Mouse (Mus musculus): ENCODE measurements around the gene Vps72.
"Not testable (repeated sequence)": the region's sequence is repeated elsewhere in the genome, so short reads cannot be mapped to it uniquely, and the experiment has no call there.

Vps72 gene

DNA sequence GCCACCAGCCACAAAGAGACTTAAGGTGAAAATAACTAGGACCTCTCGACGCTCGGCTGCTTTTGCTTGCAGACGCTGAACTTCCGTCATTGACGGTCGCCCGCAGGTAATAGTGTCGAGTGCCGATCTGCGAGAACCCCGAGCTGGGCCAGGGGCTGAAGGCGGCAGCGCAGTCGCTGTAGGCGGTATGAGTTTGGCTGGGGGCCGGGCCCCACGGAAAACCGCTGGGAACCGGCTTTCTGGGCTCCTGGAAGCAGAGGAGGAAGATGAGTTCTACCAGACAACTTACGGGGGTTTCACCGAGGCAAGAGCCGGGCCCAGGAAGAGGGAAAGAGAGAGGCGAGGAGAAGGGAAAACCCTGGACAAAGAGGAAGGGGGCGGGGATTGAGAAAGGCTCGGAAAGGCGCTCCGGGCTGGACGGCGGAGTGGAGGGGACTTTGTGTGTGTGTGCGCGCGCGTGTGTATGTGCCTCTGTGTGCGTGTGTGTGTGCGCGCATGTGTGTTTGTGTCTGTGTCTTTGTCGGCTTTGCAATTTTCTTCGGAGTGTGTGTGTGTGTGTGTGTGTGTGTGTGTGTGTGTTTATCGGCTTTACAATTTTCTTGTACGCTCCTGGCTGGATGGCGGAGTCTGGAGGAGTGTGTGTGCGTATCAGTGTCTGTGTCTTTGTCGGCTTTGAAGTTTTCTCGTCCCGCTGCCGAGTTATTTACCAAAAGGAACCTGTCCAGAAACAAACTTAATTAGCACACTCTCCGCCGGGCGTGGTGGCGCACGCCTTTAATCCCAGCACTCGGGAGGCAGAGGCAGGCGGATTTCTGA lies at the start of gene Vps72:
Gene Vps72, plus strand, starts transcription at position 112 of the 816 bp plus-strand sequence.
- peak; percentile 92 to 98 for DNase-seq (ENCODE audit: inconsistent age in 2 of 2, low spot score in 1 of 2)

DNA sequence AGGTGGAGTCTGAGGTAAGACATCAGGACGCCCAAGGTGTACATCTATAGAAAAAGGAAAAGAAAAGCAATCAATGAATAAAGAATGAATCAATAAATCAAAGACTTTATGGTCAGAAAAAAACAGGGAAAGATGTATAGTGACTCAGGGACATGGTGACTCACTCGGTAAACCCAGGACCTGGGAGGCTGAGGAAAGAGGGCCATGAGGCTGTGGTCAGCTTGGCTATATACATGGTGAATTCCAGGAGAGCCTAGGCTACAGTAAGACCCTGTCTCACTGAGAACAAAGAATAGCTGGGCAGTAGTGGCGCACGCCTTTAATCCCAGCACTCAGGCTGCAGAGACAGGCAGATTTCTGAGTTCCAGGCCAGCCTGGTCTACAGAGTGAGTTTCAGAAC lies 47.1 kb upstream of the Vps72 start:
- no peak for DNase-seq (ENCODE audit: inconsistent age in 2 of 2, low spot score in 1 of 2)

DNA sequence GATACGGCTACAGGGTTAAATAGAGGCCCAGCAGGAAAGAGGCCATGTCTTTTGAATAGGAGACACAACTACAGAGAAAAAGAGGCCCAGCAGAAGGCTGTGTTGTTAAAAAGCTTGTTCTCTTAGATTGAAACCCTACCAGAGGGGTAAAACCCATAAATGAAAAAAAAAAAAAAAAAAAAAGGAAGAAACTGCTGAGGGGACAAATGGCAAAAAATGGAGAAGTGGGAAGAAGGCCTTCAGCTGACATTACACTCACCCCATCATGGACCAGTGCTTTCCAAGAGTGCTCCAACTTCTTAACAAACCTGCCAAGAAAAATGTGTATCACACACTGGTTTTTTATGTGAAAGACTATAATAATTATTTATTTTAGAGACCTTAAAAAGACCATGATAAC lies 45.3 kb upstream of the Vps72 start:
- no peak for DNase-seq (ENCODE audit: inconsistent age in 2 of 2, low spot score in 1 of 2)

DNA sequence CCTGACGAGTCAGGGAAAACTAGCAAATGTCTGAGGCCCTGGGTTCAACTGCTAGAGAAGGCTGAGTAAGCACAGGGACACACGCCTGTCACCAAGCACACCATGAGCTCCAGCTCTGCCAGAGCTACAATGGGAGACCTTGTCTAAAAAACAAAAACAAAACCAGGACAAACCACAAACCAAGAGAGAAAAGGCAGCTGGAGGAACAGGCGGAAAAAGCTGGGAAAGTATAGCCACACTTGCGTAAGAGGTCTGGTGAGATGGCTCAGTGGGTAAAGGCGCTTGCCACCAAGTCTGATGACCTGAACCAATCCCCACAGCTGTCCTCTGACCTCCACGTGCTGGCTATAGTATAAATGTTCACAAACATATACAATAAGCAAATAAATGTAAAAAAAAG lies 44.7 kb upstream of the Vps72 start:
- no peak for DNase-seq (ENCODE audit: inconsistent age in 2 of 2, low spot score in 1 of 2)

DNA sequence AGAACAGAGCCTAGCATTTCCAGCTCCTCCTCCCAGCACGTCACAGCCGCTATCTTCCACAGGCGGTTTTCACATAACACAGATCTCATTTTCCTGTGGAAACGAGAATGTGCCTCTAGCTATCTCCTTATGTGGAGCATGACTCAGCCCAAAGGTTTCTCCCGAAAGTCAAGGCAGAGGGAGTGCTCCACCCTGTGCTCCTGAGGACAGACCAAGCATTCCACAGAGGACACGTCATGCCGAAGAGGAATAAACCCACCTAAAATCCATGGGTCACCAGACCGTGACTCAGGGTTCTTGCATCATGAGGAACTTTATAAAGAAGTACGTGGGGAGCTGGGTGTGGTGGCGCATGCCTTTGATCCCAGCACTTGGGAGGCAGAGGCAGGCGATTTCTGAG lies 44.3 kb upstream of the Vps72 start:
- DNase-seq (ENCODE audit: inconsistent age in 2 of 2, low spot score in 1 of 2): peak; percentile 85 to 91

DNA sequence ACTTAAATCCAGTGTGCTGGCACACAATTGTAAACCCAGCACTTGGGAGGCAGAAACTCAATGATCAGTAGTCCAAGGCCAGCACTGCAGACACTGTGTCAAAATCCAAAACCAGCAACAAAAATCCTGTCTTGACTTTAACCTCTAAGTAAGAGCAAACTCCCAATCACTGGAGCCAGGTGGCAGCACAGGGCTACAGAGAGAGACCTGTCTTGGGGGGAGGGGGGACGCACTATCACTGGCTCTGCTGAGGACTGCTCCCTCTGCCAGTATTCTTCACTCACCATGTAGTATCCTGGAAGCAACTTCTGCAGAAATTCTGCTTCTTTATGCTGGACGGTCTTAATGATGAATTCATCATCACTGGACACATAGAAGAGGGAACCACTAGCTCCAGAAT lies 39.2 kb upstream of the Vps72 start:
- no peak for DNase-seq (ENCODE audit: inconsistent age in 2 of 2, low spot score in 1 of 2)

DNA sequence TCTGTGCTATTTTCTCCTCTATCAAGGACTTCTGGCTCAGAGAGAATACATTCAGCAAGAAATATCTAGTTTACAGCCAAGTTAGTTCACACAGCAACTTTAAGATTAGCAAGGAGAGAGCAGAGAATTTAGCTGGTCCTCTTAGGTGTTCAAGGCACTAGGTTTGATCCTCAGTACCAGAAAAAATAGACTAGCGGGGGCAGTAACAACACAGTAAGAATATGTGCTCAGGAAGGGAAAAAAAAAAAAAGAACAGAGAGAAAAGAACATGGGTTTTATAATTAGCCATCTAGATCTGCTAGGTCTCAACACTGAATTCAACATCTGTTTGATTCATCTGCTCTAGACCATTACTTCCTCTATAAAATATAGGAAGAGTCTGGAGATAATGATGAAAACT lies 22.8 kb upstream of the Vps72 start:
- peak in 1 of 2 experiments; percentile 37 for DNase-seq (ENCODE audit: inconsistent age in 2 of 2, low spot score in 1 of 2)

DNA sequence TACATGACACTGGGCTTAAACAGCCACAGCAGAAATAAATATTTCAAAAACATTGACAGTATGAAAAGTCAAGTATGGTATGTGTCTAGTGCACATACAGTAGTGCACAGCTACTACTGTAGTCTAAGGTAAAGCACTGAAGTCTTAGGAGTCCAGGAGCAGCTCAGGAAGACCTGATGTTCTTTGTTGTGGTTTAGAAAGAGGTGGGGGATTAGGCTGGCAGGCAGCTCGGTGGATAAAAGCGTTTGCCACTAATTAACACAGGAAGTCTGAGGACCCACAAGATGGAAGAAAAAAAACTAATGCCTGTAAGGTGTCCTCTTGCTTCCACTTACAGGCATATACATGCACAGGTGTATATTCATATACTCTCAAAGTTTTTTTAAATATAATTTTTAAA lies 10.0 kb upstream of the Vps72 start:
- DNase-seq (ENCODE audit: inconsistent age in 2 of 2, low spot score in 1 of 2): no peak

DNA sequence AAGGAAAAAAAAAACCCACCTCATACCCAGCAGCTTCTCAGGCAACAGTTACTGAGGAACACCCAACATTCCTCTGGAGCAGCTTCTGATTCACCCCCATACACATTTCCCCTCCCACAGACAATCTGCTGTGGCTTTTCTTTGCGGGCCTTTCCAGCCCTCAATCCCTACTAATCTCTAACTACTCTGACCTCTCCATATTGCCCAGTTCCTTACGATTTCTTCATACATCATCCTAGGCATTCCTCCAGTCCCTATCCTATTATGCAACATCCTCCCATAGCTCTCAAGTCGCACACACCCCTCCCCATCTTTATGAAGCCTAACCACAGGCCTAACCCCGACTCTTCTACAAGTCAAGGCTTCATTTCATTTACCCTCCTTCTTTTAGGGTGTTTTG lies 5.7 kb upstream of the Vps72 start:
- no peak for DNase-seq (ENCODE audit: inconsistent age in 2 of 2, low spot score in 1 of 2)

DNA sequence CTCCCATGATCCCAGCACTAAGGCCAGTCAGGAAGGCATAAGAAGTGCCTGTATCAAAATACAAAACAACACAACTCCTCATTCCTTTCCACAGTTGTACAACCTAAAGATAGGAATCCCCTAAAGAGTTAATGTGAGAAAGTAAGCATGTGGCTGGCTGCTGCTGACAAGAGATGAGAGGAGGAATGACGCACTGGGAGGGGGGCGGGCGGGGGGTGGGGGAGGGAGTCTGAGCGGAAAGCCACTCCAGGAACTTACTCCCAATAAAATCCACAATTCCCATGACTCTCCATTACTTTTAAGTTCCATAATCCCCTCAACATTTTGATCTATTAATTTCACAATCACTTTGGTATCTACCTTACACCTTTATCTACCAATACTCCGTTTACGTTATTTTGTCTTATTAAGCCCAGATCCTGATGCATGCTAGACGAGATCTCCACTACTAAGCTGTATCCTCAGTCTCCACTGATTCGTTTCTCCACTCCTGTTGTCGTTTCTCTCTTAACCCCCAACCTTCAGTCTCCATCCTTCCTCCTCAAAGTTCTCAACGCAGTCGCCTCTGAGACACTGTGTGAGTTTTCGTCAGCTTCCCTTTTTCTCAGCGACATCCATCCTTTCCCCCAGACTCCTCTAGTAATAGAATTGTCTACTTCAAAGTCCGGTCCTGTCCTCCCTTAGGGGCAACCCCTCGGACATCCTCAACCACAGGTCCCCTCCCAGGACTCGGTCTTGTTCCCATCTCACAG lies 5.1 kb upstream of the Vps72 start:
- DNase-seq (ENCODE audit: inconsistent age in 2 of 2, low spot score in 1 of 2): peak in 1 of 2 experiments; percentile 64

DNA sequence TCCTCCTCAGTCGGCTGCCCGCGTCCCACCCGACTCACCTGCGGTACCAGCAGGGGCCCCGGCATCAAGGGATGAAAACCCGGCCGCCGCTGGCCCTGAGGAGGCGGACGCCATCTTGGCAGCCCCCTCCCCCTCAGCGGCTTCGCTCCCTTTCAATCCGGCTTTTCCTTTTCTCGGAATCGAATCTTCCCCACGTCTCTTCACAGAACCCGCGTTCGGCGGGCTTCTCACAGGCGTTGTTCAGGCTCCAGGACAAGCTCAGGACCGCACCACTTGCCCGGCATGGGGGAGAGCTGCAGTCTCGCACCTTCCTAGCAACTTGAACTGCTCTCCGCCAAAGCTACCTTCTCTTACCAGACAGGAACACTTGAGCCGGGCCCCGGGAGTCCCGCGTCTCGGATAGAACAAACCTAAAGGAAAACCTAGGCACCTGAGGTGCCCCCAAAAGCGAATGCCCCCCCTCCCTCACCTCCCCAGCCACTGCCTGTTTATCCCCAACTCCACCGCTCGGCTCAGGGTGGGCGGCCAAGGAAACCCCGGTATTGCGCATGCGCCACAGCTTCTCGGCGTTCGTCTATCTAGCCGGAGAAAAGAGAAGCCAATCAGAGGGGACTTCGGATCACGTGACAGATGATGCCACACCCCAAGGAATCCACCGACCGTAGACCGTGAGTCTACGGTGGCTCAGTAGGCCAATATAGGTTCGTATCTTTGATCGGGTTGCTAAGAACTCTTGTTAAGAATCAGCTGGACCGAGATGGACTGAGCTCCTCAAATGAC lies 4.3 kb upstream of the Vps72 start, which contains the start of gene Pip5k1a:
Gene Pip5k1a, minus strand, starts transcription at position 593 of the 780 bp plus-strand sequence.
- peak; percentile 97 to 98 for DNase-seq (ENCODE audit: inconsistent age in 2 of 2, low spot score in 1 of 2)

DNA sequence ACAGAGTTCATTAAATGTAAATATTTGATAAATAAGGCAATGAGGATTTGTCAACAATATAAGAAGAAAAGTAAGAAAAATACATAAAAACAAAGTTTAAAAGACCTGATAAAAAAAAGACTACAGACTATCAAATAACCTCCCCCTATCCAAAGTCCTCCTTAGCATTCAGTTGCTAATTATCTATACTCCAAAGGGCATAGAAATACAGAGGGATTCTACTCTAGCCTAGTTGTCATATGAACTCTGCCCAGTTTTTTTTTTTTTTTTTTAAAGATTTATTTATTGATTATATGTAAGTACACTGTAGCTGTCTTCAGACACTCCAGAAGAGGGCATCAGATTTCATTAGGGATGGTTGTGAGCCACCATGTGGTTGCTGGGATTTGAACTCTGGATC lies 3.5 kb upstream of the Vps72 start:
- DNase-seq (ENCODE audit: inconsistent age in 2 of 2, low spot score in 1 of 2): not testable (repeated sequence)

DNA sequence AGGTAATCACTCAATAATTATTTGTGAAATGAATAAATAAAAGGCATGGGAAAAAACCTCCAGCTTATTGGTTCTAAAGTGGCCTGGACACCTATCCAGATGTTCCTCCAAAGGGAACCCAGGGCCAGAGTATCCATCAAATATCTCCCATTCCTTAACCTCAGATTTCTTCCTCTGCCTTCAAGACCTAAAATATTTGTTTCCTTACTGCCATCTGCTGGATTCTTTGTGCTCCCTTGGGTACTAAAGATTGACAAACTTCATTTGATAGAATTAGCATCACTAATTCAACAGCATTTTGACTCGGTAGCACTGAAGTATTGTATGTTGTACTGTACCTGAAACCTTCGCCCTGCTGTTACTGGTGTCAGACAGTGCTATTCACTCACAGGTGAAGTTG lies 2.9 kb upstream of the Vps72 start:
- peak in 1 of 2 experiments; percentile 66 for DNase-seq (ENCODE audit: inconsistent age in 2 of 2, low spot score in 1 of 2)

DNA sequence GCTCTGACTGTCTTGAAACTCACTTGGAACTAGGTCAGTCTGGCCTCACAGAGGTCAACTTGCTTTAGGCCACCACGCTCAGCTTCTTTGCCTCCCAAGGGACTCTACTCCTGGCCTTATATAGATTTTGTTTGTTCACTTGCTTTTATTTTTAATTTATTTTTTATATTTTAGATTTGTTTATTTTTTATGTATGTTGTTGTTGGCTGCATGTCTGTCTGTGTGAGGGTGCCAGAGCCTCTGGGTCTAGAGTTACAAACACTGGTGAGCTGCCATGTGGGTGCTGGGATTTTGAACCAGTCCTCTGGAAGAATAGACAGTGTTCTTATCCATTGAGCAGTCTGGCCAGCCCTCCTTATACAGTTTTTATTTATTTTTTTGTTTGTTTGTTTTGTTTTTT lies 1.9 kb downstream of the Vps72 start:
- DNase-seq (ENCODE audit: inconsistent age in 2 of 2, low spot score in 1 of 2): no peak

DNA sequence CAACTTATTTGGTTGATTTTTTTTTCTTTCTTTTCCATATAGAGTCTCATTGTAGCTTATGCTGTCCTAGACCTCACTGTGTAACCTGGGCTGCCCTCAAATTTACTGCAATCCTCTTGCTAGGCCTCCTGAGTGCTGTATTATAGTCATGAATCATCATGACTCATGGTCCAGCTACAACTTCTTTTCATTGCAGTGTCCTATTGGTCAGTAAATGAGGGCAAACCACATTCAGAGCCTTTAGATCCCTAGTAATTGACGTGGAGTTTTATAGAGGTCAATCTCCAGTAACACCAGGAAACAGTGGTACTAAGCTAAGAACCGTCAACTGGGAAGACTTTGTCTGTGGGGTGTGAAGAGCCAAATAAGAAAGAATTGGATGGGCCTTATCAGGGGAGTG lies 6.9 kb downstream of the Vps72 start:
- DNase-seq (ENCODE audit: inconsistent age in 2 of 2, low spot score in 1 of 2): peak in 1 of 2 experiments; percentile 68

DNA sequence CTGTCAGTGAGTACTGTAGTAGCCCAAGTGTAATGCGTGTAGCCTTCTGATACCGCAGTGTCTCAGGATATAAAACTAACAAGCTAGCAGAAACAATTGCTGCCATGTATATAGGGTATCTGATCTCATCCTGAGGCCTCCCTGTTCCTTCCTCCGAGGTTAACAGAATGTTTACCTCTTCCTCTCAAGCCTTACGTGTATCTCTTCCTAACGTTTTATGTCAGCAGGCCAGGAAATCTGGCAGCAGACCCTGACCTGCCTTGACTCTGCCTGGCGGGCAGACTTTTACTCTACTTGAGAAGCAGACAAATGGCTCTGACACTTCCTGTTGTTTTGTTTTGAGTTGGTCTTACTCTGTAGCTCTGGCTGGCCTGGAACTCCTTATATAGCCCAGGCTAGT lies 10.8 kb downstream of the Vps72 start:
- DNase-seq (ENCODE audit: inconsistent age in 2 of 2, low spot score in 1 of 2): no peak

DNA sequence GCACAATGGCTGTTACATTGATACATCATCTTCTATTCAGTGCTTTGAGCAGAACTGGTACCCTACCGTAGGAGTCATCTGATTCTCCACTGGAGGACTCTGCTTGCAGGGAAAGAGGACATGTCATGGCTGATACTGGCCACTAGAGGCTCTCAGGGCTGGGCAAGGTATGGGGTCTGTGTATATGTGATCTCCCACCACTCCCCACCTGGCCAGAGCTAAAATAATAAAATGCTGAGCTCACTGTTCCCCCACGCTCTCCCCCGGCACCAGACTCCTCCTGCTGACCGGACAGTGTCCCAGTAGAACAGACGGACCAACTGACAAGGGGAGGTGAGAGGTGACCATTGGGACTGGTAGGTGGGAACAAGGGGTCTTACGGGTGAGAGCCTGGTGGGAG lies 13.4 kb downstream of the Vps72 start, which contains the start of gene Tmod4:
Gene Tmod4, plus strand, starts transcription at position 231 of the 400 bp plus-strand sequence.
- no peak for DNase-seq (ENCODE audit: inconsistent age in 2 of 2, low spot score in 1 of 2)

DNA sequence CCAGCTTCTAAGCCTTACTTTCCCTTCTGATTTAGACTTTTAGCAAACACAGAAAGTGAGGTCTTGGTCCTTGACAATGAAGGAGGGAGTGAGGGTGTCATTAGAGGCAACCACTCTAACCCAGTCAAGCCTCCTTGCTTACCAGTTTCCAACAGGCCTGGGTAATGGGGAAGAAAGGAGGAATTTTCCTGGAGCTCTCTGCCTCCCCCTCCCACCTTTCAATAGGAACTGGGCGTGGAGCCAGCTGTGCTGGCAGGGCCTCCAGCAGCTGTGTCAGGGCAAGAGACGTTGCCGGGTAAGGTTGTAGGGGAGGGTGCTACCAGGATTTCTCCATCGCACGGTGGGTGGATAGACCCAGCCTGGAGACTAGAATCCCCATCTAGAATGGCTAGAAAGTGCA lies 14.2 kb downstream of the Vps72 start:
- DNase-seq (ENCODE audit: inconsistent age in 2 of 2, low spot score in 1 of 2): peak in 1 of 2 experiments; percentile 65

DNA sequence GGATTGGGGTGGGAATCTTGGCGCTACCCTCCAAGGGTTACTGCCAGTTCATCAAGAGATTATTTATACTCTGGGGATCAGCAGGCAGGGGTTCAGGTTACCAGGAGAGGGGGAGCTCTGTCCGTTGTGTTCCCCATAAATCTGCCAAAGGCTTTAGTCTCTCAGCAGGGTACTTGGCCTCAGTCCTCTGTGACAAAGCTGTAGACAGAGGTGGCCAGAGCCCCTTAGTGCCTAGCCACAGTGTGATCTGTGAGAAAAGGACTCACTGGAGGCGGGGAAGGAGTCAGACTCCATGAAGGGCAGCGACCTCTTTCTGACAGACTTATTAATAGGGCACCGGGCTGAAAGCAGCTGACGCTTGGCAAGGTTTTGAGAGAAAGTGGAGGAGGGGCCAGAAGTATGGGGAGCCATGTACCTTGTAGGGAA lies 18.4 kb downstream of the Vps72 start:
- peak in 1 of 2 experiments; percentile 39 for DNase-seq (ENCODE audit: inconsistent age in 2 of 2, low spot score in 1 of 2)

DNA sequence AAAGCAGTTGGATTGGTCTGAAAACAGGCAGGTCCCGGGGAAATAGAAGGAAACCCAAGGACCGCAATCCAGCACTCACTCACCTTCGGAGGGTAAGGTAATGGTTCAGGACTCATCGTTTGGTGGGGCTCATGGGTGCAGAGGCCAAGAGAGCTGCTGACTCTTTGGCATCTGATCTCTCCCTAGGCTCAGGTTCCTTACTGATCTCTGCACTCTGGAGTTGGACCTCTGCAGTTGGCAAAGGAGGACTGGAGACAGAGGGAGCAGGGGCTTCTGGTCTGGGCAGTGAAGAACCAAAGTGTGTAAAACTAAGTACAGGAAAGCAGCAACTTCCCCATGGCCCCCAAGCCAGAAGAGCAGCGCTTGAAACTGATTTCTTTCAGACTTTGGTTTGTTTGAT lies 19.3 kb downstream of the Vps72 start:
- DNase-seq (ENCODE audit: inconsistent age in 2 of 2, low spot score in 1 of 2): no peak

DNA sequence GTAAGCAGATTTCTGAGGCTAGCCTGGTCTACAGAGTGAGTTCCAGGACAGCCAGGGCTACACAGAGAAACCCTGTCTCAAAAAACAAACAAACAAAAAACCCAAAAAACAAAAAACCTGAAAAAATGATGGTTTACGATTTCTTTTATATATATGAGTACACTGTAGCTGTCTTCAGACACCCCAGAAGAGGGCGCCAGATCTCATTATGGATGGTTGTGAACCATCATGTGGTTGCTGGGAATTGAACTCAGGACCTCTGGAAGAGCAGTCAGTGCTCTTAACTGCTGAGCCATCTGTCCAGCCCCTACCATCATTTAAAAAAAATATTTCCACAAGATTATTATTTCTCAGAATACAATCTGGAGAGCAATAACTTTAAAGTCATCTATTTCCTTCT lies 21.6 kb downstream of the Vps72 start:
- DNase-seq (ENCODE audit: inconsistent age in 2 of 2, low spot score in 1 of 2): peak in 1 of 2 experiments; percentile 29

Measured in adrenal gland, adult (tissue).